Mouse (Mus musculus) CH12.LX (cell line): ENCODE results near the gene Cdk2. TPM values are rescaled to one million over a fixed set of nuclear protein-coding genes. Genes with fewer than 3 reads are reported as not detected.

Source experiments
- DNase-seq: peaks from one replicate; pipeline ENCODE4 v3.0.0-alpha.2; 2013; ENCODE audit errors: extremely low read depth
- H3K27ac ChIP-seq: 2 replicates; pipeline ENCODE4 v1.5.1; 2012; ENCODE audit warnings: low read depth, mild to moderate bottlenecking, control low read depth, moderate library complexity; ENCODE audit not compliant: insufficient read depth
- H3K27me3 ChIP-seq: replicated peaks from 2 replicates; pipeline ENCODE3; 2012; ENCODE audit warnings: inconsistent platforms
- H3K36me3 ChIP-seq, 2 experiments: replicated peaks in 1 of 2; 2 replicates each; pipeline versions ENCODE3 to v1.6.1; 2012; ENCODE audit warnings: inconsistent platforms in 1 of 2, low read length in 1 of 2, mild to moderate bottlenecking in 1 of 2, mixed read lengths in 1 of 2, moderate library complexity in 1 of 2; ENCODE audit not compliant: control insufficient read depth in 1 of 2, insufficient read depth in 1 of 2
- H3K4me1 ChIP-seq, 2 experiments: 2 replicates each; pipeline ENCODE4 v1.6.1; 2012; ENCODE audit warnings: inconsistent platforms in 1 of 2, moderate library complexity in 1 of 2; ENCODE audit not compliant: insufficient read depth in 2 of 2, control insufficient read depth in 1 of 2
- H3K4me2 ChIP-seq: 2 replicates; pipeline ENCODE4 v1.6.1; 2012; ENCODE audit warnings: low read depth, mild to moderate bottlenecking, control low read depth; ENCODE audit not compliant: poor library complexity, insufficient read depth, severe bottlenecking
- H3K4me3 ChIP-seq, 3 experiments: fragments of 150-350 bp in 1 of 3; sonication (generic) in 1 of 3; replicated peaks in 1 of 3; 2 replicates each; pipeline versions ENCODE3 to v1.5.1; 2011 to 2012; ENCODE audit warnings: low read depth in 2 of 3, low read length in 2 of 3, mild to moderate bottlenecking in 2 of 3, moderate library complexity in 2 of 3, control low read depth in 1 of 3, improper control_type of control experiment in 1 of 3, inconsistent platforms in 1 of 3, mixed read lengths in 1 of 3; ENCODE audit not compliant: poor library complexity in 1 of 3
- H3K79me2 ChIP-seq: replicated peaks from 2 replicates; pipeline ENCODE4 v1.6.1; 2012; ENCODE audit warnings: mild to moderate bottlenecking, moderate library complexity; ENCODE audit not compliant: control insufficient read depth, poor library complexity, insufficient read depth, severe bottlenecking; ENCODE audit errors: extremely low read depth
- H3K9ac ChIP-seq: 2 replicates; pipeline ENCODE4 v1.6.1; 2012; ENCODE audit warnings: low read depth, mild to moderate bottlenecking, control low read depth, moderate library complexity; ENCODE audit not compliant: insufficient read depth
- H3K9me3 ChIP-seq: replicated peaks from 2 replicates; pipeline ENCODE3; 2012; ENCODE audit warnings: low read length, inconsistent platforms, mixed read lengths
- E2F4 ChIP-seq: IDR thresholded peaks from 2 replicates; pipeline ENCODE4 v1.6.1; 2011; ENCODE audit warnings: low read depth, low read length, improper control_type of control experiment; ENCODE audit not compliant: insufficient replicate concordance
- USF1 ChIP-seq: IDR thresholded peaks from 2 replicates; pipeline ENCODE4 v1.6.1; 2014; ENCODE audit warnings: low read depth, mild to moderate bottlenecking, inconsistent platforms, low read length, improper control_type of control experiment
- ZMIZ1 ChIP-seq: IDR thresholded peaks from 2 replicates; pipeline ENCODE4 v1.6.1; 2012; ENCODE audit warnings: low read depth, mild to moderate bottlenecking, inconsistent platforms, low read length, improper control_type of control experiment
- dilution Hi-C: fragments of 300-500 bp; cut with MboI; formaldehyde crosslinking; loops from 2 replicates; pipeline ENCODE4 v1.14.3; 2020; ENCODE audit warnings: low sequenced_read_pairs; ENCODE audit not compliant: extremely low pct_unique_long_range_greater_than_20kb, extremely low pct_ligation_motif_present
- in situ Hi-C: fragments of 300-500 bp; cut with MboI; formaldehyde crosslinking; loops from 3 replicates; pipeline ENCODE4 v1.14.3; 2019; ENCODE audit warnings: low sequenced_read_pairs, low pct_ligation_motif_present, low pct_unique_long_range_greater_than_20kb, mixed read lengths
- polyA plus RNA-seq: library from polyadenylated mRNA; unstranded; fragments of >175 nt; gene quantifications from 2 replicates; pipeline ENCODE4 v1.2.1, GENCODE M21; 2012; ENCODE audit warnings: low read depth; ENCODE audit not compliant: insufficient read length
- total RNA-seq, 2 experiments: library from RNA; depleted of rRNA; stranded (reverse); fragments of 300-350 nt in 1 of 2; fragments of >200 nt in 1 of 2; gene quantifications; 2 replicates each; pipeline ENCODE4 v1.2.3; 2012 to 2014

Gene Cdk2
- total and polyA plus RNA-seq, 3 experiments: 38.9 to 89.2 (median 79.3) TPM

- Histone ChIP-seq H3K4me2 (no peak overlapping the region), H3K27me3 (no peaks in the 10 kb centered on the region), H3K9ac (no peak overlapping the region), H3K36me3 (no peaks in the 10 kb centered on the region), H3K79me2 (no peaks in the 10 kb centered on the region), H3K4me1 (peaks cover 5 to 11% of the 10 kb centered on the region in 2 experiments; a peak in 3 of 4 replicates), H3K27ac (no peak overlapping the region), H3K4me3 (no peak overlapping the region), H3K9me3 (no peaks in the 10 kb centered on the region)
- in situ Hi-C loops: no loop called here
- TF ChIP-seq E2F4 (no peak), USF1 (no peak), ZMIZ1 (no peak)
- dilution Hi-C loops: no loop called here
- DNase-seq: no peak
These were observed 51.0 kb downstream of the Cdk2 start for GRCm38 (mm10) chr10:128653866-128654265.

Other genes starting within 250 kb of the Cdk2 start
Only the 20 nearest of the 25 such genes appear.
- 2.5 and 2.6 TPM in 2 replicates for gene Myl6b, start 206.3 kb downstream of the Cdk2 start, total RNA-seq (2012; rRNA removed)
- gene Myl6b, start 206.3 kb downstream of the Cdk2 start, total RNA-seq (2014; rRNA removed): 0.39 and 1.1 TPM in 2 replicates
- gene Myl6b, start 206.3 kb downstream of the Cdk2 start, polyA plus RNA-seq: 3.2 and 3.9 TPM in 2 replicates
- gene Esyt1, start 179.2 kb downstream of the Cdk2 start, total RNA-seq (2012; rRNA removed): 43.2 and 48.0 TPM in 2 replicates
- 20.2 and 20.6 TPM in 2 replicates for gene Esyt1, start 179.2 kb downstream of the Cdk2 start, total RNA-seq (2014; rRNA removed)
- gene Esyt1, start 179.2 kb downstream of the Cdk2 start, polyA plus RNA-seq: 33.0 and 38.2 TPM in 2 replicates
- 19.9 and 20.9 TPM in 2 replicates for gene Zc3h10, start 157.3 kb downstream of the Cdk2 start, total RNA-seq (2012; rRNA removed)
- gene Zc3h10, start 157.3 kb downstream of the Cdk2 start, total RNA-seq (2014; rRNA removed): 16.2 TPM in 2 replicates
- gene Zc3h10, start 157.3 kb downstream of the Cdk2 start, polyA plus RNA-seq: 14.4 and 14.6 TPM in 2 replicates
- 7,686 and 8,549 TPM in 2 replicates for gene Rpl41, start 155.7 kb downstream of the Cdk2 start, total RNA-seq (2012; rRNA removed)
- gene Rpl41, start 155.7 kb downstream of the Cdk2 start, total RNA-seq (2014; rRNA removed): 2,395 and 2,709 TPM in 2 replicates
- 6,293 and 8,065 TPM in 2 replicates for gene Rpl41, start 155.7 kb downstream of the Cdk2 start, polyA plus RNA-seq
- gene Pa2g4, start 139.0 kb downstream of the Cdk2 start, total RNA-seq (2012; rRNA removed): 133 and 166 TPM in 2 replicates
- 126 and 129 TPM in 2 replicates for gene Pa2g4, start 139.0 kb downstream of the Cdk2 start, total RNA-seq (2014; rRNA removed)
- 550 and 650 TPM in 2 replicates for gene Pa2g4, start 139.0 kb downstream of the Cdk2 start, polyA plus RNA-seq
- gene Erbb3, start 115.4 kb downstream of the Cdk2 start, total RNA-seq (2012; rRNA removed): 12.6 and 13.2 TPM in 2 replicates
- gene Erbb3, start 115.4 kb downstream of the Cdk2 start, total RNA-seq (2014; rRNA removed): 11.3 and 13.0 TPM in 2 replicates
- gene Erbb3, start 115.4 kb downstream of the Cdk2 start, polyA plus RNA-seq: 7.4 and 7.7 TPM in 2 replicates
- 2,580 and 2,987 TPM in 2 replicates for gene Rps26, start 78.3 kb downstream of the Cdk2 start, total RNA-seq (2012; rRNA removed)
- gene Rps26, start 78.3 kb downstream of the Cdk2 start, total RNA-seq (2014; rRNA removed): 1,667 and 1,906 TPM in 2 replicates
- gene Rps26, start 78.3 kb downstream of the Cdk2 start, polyA plus RNA-seq: 2,220 and 2,250 TPM in 2 replicates
- gene Ikzf4, start 59.0 kb downstream of the Cdk2 start, total RNA-seq (2012; rRNA removed): 0.08 and 0.13 TPM in 2 replicates
- 0.09 TPM in 1 of 2 replicates, not detected in the other for gene Ikzf4, start 59.0 kb downstream of the Cdk2 start, total RNA-seq (2014; rRNA removed)
- 0.57 and 1.5 TPM in 2 replicates for gene Ikzf4, start 59.0 kb downstream of the Cdk2 start, polyA plus RNA-seq
- gene Suox, start 31.0 kb downstream of the Cdk2 start, total RNA-seq (2012; rRNA removed): 8.3 and 10.5 TPM in 2 replicates
- 10.9 and 11.4 TPM in 2 replicates for gene Suox, start 31.0 kb downstream of the Cdk2 start, total RNA-seq (2014; rRNA removed)
- 9.0 TPM in 2 replicates for gene Suox, start 31.0 kb downstream of the Cdk2 start, polyA plus RNA-seq
- gene Rab5b, start 8.8 kb downstream of the Cdk2 start, total RNA-seq (2012; rRNA removed): 22.0 and 27.4 TPM in 2 replicates
- 28.9 and 34.4 TPM in 2 replicates for gene Rab5b, start 8.8 kb downstream of the Cdk2 start, total RNA-seq (2014; rRNA removed)
- 20.4 and 20.6 TPM in 2 replicates for gene Rab5b, start 8.8 kb downstream of the Cdk2 start, polyA plus RNA-seq
- 7.1 and 7.6 TPM in 2 replicates for gene Pmel, start 836 bp downstream of the Cdk2 start, total RNA-seq (2012; rRNA removed)
- gene Pmel, start 836 bp downstream of the Cdk2 start, total RNA-seq (2014; rRNA removed): 5.3 and 5.5 TPM in 2 replicates
- 8.8 and 9.4 TPM in 2 replicates for gene Pmel, start 836 bp downstream of the Cdk2 start, polyA plus RNA-seq
- gene Dgka, start 39.8 kb upstream of the Cdk2 start, total RNA-seq (2012; rRNA removed): 5.9 and 6.6 TPM in 2 replicates
- 3.4 TPM in 2 replicates for gene Dgka, start 39.8 kb upstream of the Cdk2 start, total RNA-seq (2014; rRNA removed)
- 9.0 and 9.5 TPM in 2 replicates for gene Dgka, start 39.8 kb upstream of the Cdk2 start, polyA plus RNA-seq
- gene Pym1, start 42.9 kb upstream of the Cdk2 start, total RNA-seq (2012; rRNA removed): 52.8 and 63.1 TPM in 2 replicates
- 84.9 and 87.8 TPM in 2 replicates for gene Pym1, start 42.9 kb upstream of the Cdk2 start, total RNA-seq (2014; rRNA removed)
- gene Pym1, start 42.9 kb upstream of the Cdk2 start, polyA plus RNA-seq: 75.6 and 86.6 TPM in 2 replicates
- gene Mmp19, start 85.9 kb upstream of the Cdk2 start, total RNA-seq (2012; rRNA removed): 0.76 and 1.3 TPM in 2 replicates
- gene Mmp19, start 85.9 kb upstream of the Cdk2 start, total RNA-seq (2014; rRNA removed): 0.39 and 0.50 TPM in 2 replicates
- 0.57 and 0.72 TPM in 2 replicates for gene Mmp19, start 85.9 kb upstream of the Cdk2 start, polyA plus RNA-seq
- gene Dnajc14, start 99.0 kb upstream of the Cdk2 start, total RNA-seq (2012; rRNA removed): 33.4 and 33.7 TPM in 2 replicates
- 24.8 and 25.3 TPM in 2 replicates for gene Dnajc14, start 99.0 kb upstream of the Cdk2 start, total RNA-seq (2014; rRNA removed)
- gene Dnajc14, start 99.0 kb upstream of the Cdk2 start, polyA plus RNA-seq: 32.6 and 32.8 TPM in 2 replicates
- gene Tmem198b, start 99.3 kb upstream of the Cdk2 start, total RNA-seq (2012; rRNA removed): 1.2 and 2.0 TPM in 2 replicates
- gene Tmem198b, start 99.3 kb upstream of the Cdk2 start, total RNA-seq (2014; rRNA removed): 2.0 and 2.6 TPM in 2 replicates
- gene Tmem198b, start 99.3 kb upstream of the Cdk2 start, polyA plus RNA-seq: 4.5 and 4.7 TPM in 2 replicates
- 75.4 and 94.6 TPM in 2 replicates for gene Sarnp, start 112.3 kb upstream of the Cdk2 start, total RNA-seq (2012; rRNA removed)
- gene Sarnp, start 112.3 kb upstream of the Cdk2 start, total RNA-seq (2014; rRNA removed): 170 and 198 TPM in 2 replicates
- gene Sarnp, start 112.3 kb upstream of the Cdk2 start, polyA plus RNA-seq: 201 and 283 TPM in 2 replicates
- 56.1 and 73.7 TPM in 2 replicates for gene Ormdl2, start 116.6 kb upstream of the Cdk2 start, total RNA-seq (2012; rRNA removed)
- gene Ormdl2, start 116.6 kb upstream of the Cdk2 start, total RNA-seq (2014; rRNA removed): 116 and 123 TPM in 2 replicates
- gene Ormdl2, start 116.6 kb upstream of the Cdk2 start, polyA plus RNA-seq: 52.1 and 65.8 TPM in 2 replicates
- 4.5 and 5.4 TPM in 2 replicates for gene Gdf11, start 186.7 kb upstream of the Cdk2 start, total RNA-seq (2012; rRNA removed)
- 3.4 and 4.3 TPM in 2 replicates for gene Gdf11, start 186.7 kb upstream of the Cdk2 start, total RNA-seq (2014; rRNA removed)
- gene Gdf11, start 186.7 kb upstream of the Cdk2 start, polyA plus RNA-seq: 7.3 and 7.4 TPM in 2 replicates
- 0.34 TPM in 1 of 2 replicates, not detected in the other for gene Cd63, start 196.0 kb upstream of the Cdk2 start, total RNA-seq (2012; rRNA removed)
- gene Cd63, start 196.0 kb upstream of the Cdk2 start, total RNA-seq (2014; rRNA removed): not detected in 2 replicates
- 0.55 TPM in 1 of 2 replicates, not detected in the other for gene Cd63, start 196.0 kb upstream of the Cdk2 start, polyA plus RNA-seq